Mouse (Mus musculus) urinary bladder, postnatal 36 days (tissue): ENCODE measurements around the gene Pnisr.

Source experiments
- DNase-seq, 2 experiments: peaks; one replicate each; pipeline ENCODE4 v3.0.0; 2022; ENCODE audit warnings: low spot score in 2 of 2, mixed read lengths in 1 of 2

Gene Pnisr

GRCm38 (mm10) chr4:21847481-21848286, at the start of gene Pnisr:
TSS of gene Pnisr (plus strand) at chr4:21847583.
- peak; percentile 88 to 92 for DNase-seq

- DNase-seq, result no peak
These were observed 46.4 kb upstream of the Pnisr start for GRCm38 (mm10) chr4:21801013-21801412.

- DNase-seq, result no peak
These were observed 45.8 kb upstream of the Pnisr start for GRCm38 (mm10) chr4:21801620-21802019.

GRCm38 (mm10) chr4:21807204-21807603, 40.2 kb upstream of the Pnisr start:
- no peak for DNase-seq

- no peak for DNase-seq
These were observed 36.8 kb upstream of the Pnisr start for GRCm38 (mm10) chr4:21810608-21811007.

GRCm38 (mm10) chr4:21812635-21813034, 34.7 kb upstream of the Pnisr start:
- DNase-seq, result no peak

GRCm38 (mm10) chr4:21814029-21814428, 33.4 kb upstream of the Pnisr start:
- peak in 1 of 2 experiments; percentile 6 for DNase-seq

- DNase-seq, result no peak
These were observed 20.8 kb upstream of the Pnisr start for GRCm38 (mm10) chr4:21826616-21827015.

- no peak for DNase-seq
These were observed 14.5 kb upstream of the Pnisr start for GRCm38 (mm10) chr4:21832844-21833243.

GRCm38 (mm10) chr4:21848287-21848630, 876 bp downstream of the Pnisr start:
- peak in 1 of 2 experiments; percentile 87 for DNase-seq

- no peak for DNase-seq
These were observed 10.1 kb downstream of the Pnisr start for GRCm38 (mm10) chr4:21857481-21857880.

GRCm38 (mm10) chr4:21865226-21865625, 17.8 kb downstream of the Pnisr start:
- DNase-seq, result no peak

GRCm38 (mm10) chr4:21878776-21879175, 31.4 kb downstream of the Pnisr start:
- no peak for DNase-seq

- peak; percentile 72 to 78 for DNase-seq
These were observed 32.3 kb downstream of the Pnisr start, which contains the start of gene Coq3 for GRCm38 (mm10) chr4:21879565-21880220. TSS of gene Coq3 (plus strand) at chr4:21879673.

- DNase-seq, result no peak
These were observed 35.4 kb downstream of the Pnisr start for GRCm38 (mm10) chr4:21882806-21883205.

- DNase-seq, result no peak
These were observed 38.4 kb downstream of the Pnisr start for GRCm38 (mm10) chr4:21885831-21886230.
